Mouse (Mus musculus) frontal cortex, postnatal 25 days (tissue): ENCODE results near the gene Flnb.

Source experiments
- DNase-seq, 2 experiments: peaks; one replicate each; pipeline ENCODE4 v3.0.0; 2022; ENCODE audit warnings: low spot score in 2 of 2

Gene Flnb

DNA sequence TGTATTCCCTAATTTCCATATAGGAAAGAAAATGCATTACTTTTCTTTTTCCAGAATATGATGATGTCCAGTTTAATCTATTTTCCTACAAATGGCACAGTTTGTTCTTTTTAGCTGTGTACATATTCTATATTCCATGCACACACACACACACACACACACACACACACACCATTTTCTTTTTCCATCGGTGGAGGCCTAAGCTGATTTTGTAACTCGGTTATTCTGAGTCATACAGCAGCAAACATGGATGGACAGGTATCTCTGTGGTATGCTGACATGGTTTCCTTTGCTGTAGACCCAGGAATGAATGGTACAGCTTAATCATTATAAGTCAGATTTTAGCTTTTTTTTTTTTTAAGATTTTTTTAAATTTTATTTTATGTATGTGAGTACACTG, 44.5 kb downstream of the Flnb start:
- DNase-seq = no peak

DNA sequence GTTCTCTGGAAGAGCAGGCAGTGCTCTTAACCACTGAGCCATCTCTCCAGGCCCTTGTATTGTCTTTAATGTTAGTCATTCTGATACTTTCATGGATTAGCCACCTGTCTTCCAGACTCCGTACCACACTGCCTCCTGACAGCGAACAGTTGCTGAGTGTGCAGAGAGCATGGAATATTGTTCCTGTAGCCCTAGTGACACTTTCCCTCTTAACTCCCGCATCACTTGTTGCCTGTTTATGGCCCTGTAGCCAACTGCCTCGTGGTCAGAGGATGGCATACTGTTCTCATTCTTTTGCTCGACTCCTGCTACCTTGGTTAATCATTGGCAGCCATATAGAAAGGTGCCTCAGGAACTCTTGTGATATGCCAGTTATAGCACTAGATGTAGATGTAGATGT, 45.4 kb downstream of the Flnb start:
- no peak for DNase-seq

DNA sequence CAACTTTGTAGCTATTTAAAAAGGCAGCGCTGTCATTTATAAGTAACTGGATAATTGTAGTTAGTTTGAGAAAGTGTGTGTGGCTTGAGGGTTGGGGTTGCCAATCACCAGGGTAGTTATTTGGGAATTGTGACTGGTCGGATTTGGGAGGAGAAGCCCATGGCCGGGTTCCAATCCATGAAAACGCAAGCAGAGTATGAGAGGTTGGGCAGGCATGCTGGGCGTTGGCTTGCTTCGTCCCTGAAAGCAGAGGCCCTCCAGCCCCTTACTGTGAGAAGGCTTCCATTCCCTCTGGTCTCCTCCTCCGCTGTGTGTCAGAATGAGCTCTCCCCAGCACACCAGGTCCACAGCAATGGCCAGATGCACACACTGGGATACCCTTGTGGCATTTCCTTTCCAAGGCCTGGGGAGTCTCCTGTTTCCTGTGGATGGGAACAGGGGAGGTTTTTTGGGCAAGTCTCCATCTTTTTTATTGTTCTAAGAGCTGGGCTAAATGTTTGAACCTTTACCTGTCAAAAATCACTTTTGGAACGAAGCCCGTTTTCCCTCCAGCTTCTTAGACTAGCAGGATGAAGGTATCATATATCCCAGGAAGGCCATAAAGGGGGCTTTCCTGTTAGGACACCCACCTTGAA, 46.2 kb downstream of the Flnb start:
- no peak for DNase-seq

DNA sequence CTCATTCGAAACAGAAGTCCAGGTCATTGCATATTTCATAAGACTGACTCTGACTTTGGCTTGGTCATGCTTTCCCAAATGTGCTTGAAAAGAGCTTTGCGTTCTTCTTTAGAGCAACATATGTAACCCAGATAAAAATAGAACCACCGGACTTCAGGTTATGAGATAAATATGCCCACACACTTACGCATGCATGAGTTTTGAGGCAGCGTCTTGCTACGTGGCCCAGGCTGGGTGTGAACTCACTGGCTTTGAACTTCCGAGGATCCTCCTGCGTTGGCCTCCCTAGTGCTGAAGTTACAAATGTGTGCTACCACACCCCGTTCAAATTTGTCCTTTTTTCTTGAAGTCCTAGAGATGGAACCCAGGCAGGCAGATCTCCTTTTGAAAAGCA, 46.7 kb downstream of the Flnb start:
- DNase-seq = no peak

DNA sequence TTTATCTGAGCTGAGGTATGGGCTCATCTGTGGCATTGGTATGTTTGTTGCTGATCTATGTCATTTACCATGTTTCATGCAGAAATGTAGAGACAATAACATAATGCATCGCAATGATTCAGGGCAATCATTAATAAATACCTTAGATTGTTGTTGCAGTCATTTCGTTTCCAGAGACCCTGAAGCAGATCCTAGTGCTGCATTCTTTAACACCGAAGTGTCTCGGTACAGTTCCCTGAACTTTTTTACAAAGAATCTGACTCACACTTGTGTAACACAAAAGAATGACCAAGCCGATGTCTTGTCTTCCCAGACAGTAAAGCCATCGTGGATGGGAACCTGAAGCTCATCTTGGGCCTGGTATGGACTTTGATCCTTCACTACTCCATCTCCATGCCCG, 49.5 kb downstream of the Flnb start:
- no peak for DNase-seq

DNA sequence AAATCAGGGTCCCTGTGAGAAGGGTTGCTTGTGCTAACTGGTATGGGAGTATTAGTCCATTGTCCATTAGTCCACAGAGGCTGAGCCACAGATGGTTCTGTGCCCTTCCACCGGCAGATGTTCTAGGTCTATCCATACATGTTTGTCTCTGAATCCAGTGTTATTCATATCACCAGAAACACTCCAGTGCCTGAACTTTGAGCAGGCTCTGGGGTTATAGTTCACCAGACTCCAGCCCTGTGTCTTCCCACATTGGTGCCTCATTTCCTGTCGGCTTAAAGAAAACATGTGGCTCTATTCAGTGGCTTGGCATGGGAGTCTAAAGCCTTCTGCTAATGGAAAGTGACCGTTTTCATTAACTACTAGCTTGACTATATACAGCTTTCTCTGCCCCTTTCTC, 50.1 kb downstream of the Flnb start:
- DNase-seq = no peak

DNA sequence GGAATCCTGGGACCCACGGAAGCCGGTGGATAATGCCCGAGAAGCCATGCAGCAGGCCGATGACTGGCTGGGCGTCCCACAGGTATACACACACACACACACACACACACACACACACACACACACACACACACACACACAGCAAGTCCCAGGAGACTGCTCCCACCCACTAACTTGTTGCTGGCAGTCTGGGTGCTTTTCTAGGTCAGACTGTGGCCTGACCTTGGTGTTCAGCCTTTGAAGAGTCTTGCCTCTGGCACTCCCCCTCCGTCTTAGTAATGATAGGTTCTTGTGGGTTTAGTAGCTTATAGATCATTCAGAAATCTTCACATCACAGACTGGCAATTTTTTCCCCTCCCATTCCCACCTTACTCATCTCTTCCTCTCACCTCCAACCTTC, 52.0 kb downstream of the Flnb start:
- no peak for DNase-seq

DNA sequence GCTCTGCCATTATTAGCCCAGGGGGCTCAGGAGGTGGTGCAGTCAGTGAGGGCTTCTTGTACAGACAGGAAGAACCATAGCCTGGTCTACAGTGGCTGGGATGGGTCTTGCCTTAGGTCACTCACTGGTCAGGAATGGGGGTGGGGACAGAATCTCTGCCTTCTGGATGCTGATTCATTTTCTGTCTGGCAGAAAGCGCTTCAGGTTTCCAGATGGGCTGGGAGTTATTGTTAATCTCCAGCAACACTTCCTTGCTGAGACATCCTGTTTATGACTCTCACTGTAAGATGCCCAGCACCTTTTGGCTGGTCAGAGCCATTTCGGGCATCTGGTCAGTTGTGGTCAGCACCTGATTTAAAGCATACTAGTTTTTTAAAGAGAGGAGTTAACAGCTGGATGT, 55.8 kb downstream of the Flnb start:
- DNase-seq = no peak

DNA sequence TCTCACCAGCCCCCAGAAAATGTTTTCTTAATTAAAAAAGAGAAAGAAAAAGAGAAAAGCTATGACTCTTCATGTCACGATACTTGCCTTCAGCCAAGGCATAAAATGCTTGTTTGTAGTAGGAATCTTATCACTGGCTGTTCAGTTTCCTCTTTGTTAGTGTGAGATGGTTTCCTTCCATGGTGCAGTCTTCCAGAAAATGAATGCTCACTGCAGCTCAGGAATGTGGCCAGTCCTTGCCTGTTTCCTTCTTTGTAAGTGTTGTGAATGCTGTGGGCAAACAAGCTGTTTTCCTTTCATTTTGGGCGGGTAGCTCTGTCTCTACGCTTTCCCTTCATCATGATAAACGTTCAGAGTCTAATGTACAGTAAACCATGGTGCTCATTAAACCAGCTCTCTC, 56.7 kb downstream of the Flnb start:
- no peak for DNase-seq

DNA sequence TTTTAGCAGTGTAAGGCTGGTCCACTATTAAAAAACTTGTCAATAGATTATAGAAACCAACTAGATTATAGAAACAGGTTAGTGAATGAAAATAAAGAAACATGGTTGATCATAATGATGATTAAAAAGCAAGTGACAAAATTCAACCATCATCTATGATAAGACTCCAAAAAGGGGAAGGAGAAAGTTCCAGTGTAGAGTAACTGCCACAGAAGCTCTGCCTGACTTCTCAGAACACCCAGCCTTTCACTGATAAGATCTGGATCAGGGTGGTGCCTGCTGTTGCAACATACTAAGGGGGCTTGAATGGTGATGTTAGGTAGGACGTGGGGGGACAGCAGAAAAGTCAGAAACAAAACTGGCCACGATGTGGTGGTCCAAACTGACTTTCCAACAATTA, 60.2 kb downstream of the Flnb start:
- DNase-seq = no peak

DNA sequence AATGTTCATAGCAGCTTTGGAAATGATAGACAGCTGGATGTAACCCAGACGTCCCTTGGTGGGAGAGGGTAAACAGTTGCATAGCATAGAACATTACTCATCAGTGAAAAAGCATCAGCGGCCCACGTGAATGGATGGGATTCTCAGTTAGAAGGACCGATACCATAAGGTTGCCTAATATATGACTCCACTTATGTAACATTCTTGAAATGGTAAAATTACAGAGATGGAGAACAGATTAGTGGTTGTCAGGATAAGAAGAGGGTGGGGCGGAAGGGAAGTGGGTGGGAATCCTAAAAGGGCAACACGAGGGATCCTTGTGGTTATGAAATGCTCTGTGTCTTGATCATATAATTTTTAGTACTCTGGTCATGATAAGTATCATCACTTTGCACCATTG, 62.6 kb downstream of the Flnb start:
- DNase-seq = no peak

DNA sequence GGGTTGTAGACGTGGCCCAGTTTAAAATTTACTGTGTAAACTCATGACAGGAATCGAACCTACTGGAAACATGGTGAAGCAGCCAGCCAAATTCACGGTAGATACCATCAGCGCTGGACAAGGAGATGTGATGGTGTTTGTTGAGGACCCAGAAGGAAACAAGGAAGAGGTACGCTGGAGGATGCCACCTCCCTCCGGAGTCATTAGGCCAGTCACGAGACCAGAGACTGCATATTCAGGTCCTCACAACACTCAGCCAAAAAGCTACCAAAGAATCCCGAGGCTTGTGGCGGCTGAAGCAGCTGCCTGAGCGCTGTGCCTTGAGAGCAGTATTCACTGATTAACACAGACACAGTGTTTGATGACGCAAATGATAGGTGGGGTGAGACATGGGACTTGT, 63.8 kb downstream of the Flnb start:
- DNase-seq = no peak

DNA sequence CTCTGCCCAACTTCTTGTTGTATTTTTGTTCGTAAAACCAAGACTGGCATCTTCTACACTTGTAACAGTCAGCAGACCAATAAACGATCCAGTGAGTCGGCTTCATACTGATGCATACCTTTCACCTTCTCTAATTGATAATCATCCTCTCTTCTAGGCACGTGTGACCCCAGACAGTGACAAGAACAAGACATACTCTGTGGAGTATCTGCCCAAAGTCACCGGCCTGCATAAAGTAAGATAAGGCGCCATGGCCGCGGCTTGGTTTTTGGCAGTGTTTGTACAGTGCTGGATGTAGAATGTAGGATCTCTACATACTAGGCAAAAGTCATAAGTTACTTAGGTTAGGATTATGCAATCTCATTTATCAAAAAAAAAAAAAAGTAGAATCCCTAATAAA, 64.3 kb downstream of the Flnb start:
- DNase-seq = no peak

DNA sequence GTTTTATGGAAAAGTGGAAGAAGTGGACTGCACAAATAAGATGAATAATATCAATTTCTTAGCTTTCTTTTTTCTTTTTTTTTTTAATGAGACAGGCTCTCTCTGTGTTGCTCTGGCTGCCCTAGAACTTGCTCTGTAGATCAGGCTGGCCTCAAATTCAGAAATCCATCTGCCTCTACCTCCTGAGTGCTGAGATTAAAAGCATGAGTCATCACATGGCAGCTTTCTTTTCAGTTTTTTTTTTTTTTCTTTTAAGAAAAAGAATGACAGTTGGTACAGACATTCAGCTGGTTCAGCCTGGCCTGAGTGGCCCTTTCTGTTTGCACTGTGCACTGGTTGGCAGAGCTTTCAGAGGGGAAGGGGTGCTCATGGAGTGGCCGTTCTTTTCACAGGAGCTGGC, 66.4 kb downstream of the Flnb start:
- no peak for DNase-seq

DNA sequence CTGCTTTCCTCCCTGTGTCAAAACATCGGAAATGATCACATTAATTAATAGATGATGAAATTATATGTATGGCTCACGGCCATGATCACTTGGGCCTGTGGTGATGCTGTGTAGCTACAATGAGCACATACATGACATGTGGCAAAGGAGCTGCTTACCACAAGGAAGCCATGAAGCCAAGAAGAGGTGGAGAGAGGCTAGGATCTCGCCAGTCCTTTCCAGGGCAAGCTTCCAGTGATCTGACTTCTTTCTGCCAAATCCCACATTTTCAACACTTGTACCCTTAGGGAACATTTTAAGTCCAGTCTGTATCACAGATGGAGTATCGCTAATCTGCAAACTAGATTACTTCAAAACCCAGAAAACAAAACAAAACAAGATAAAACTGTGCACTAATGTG, 67.1 kb downstream of the Flnb start:
- no peak for DNase-seq

DNA sequence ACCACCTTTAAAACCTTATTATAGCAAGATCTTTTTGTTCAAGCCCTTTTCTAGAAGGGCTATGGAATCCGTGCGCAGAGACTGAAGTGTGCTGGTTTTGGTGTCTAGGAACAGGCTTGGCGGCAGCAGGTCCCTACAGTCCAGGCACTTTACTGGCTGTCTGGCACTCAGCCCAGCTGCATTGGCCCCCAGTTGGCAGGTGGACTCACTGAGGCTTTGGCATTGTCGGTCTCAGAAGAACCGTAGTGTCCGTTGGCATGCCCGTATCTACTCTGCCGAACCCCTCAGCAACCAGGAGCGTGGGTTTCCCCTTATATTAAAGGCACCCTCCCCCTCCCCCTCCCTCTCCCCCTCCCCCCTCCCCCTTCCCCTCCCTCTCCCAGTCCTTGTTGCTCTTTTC, 67.8 kb downstream of the Flnb start:
- DNase-seq = no peak

DNA sequence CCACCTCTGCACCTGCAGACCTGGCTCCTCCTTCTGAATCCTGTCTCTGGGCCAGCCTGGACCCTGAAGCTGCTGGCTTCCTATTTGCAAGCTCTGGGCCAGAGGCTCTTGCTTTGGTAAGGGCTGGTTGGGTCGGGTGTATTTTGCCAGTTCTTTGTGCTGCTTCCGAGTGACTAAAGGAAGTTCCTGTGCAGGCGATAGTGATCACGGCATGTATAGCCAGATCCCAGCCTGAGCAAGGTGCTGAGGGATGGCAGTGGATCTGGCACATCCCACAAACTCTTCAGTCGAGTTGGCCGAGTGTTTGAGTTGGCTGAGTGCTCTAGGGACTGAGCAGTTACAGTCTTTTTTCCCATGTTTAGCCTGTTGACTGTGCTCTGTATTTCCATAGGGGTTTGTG, 68.3 kb downstream of the Flnb start:
- DNase-seq = no peak

DNA sequence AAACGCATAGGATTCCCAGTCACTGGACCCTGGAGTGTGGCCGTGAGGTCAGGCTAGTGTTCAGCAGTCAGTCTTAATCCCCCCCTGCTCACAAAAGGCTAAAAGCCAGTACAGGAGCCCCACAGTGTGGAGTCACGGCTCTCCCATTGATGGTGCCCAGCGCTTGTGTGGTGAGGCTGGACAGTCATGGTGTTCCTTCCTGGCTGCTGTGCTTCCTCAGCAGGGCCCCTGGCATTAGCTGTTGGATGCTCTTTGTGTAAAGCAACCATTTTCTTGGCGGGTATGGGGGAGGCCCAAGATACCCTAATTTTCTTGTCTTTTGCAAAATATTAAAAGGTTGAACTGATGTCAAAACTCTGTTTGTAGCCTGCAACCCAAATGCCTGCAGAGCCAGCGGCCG, 69.4 kb downstream of the Flnb start:
- DNase-seq = no peak

DNA sequence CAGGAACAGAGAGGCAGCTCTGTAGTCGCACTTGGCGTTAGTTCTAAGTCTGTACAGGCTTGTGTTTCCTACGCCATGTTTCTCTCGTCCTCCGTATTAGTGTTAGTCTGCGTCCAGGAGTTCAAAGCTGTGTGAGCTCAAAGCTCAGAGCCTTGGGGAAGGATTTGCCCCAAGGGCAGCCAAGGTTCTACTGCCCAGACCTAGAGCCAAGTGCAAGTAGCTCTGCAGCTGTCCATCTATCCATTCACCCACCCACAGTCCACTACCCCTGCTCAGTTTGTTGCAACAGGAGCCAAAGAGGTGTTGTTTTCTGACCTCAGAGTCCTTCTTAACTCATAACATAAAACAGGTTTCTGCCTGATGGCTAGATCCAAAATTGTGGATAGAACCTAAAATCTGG, 70.5 kb downstream of the Flnb start:
- DNase-seq = no peak

DNA sequence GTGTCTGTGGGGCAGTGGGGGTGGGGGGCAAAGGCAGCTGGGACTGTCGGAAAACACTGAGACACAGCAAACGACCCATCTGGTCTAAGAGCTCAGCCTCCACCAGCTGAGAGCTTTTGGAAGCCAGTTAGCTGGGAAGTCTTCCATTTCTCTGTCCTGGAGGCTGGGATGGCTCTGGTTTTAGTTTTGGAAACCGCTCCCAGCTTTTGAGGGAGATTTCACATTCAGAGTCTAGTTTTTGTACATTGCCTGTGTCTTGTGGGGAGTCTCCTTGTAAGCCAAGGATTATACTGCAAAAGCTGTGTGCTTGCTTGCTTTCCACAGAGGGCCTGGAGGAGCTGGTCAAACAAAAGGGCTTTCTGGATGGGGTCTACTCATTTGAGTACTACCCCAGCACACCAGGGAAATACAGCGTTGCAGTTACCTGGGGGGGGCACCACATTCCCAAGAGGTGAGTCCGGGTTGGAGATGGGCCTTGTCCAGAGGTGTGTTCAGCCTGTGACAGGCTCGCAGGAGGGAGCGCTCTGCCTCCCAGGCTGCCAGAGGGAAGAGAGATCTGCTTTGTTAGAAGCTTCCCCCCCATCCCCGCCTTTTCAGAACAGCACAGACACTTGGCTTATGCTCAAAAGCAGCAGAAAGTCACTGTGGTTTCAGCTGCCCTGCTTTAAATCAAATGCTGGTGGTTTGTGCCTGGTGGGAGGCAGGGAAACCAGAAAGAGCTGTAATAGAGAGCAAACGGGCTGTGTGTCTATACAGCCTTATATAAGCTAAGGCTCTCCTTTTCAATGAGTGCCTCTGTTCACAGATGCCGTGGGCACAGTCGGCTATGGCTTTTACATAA, 71.3 kb downstream of the Flnb start:
- DNase-seq = peak in 1 of 2 experiments; percentile 50

DNA sequence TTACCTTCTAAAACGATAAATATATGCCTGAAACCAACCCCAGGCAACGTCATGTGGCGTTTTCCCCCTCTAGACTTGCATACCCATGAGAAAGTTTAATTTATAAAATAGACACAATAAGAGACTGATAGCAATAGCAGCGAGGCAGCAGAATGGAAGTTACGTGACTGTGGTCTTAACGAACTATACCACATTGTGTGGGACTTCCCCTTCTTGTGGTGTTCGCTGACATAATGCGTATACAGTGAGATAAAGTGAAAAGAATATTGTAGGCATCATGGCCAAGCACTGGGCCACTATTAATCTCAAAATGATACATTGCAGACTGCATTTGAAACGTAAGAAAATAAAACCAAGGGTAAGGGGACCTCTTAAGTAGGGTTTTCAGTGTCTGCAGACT, 72.1 kb downstream of the Flnb start:
- no peak for DNase-seq

DNA sequence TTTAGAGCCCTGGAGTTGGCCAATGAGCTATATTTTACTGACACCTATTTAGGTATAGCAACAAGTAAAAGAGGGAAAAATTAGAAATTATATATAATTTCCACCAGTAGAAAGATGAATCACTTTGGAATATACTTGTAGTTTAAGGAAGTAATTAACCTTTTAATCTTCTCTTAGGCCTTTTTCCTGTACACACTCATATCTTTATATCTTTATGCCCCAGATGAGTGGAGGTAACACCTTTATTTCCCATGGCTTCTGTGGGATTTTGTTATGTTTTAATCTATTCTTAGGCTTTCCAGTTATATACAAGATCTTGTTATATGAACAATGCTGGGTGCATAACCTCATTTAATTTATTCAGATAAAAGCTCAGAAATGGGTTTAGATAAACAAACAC, 73.6 kb downstream of the Flnb start:
- DNase-seq = no peak

DNA sequence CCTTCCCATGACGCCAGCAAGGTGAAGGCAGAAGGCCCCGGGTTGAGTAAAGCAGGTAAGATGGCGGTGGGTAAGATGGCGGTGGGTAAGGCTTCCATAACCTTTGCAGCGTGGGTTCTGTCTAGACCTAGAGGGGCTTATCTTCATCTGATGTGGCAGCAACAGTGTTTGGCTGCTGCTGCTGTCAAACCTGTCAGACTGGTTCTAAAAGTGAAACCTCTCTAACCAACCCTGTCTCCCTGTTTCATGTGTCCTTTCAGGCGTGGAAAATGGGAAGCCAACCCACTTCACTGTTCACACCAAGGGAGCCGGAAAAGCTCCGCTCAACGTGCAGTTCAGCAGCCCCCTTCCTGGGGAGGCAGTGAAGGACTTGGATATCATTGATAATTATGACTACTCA, 78.4 kb downstream of the Flnb start:
- DNase-seq = no peak

DNA sequence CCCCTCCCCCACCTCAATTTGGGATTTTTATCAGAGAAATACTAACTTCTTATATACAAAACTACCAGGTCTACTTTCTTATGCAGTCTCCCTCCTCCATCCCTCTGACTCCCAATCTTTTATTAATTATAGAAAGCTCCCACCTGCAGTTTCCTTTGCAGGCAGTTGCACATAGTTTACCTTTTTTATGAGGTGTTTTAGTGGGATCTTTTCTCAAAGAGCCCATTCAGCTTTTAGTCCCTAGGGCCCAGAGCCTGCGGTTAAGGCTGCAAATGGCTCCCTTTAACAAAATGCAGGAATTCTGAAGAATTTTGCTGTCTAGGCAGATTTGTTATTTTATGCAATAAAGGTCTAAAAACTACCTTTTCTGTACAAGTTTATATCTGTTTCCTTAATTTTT, 78.9 kb downstream of the Flnb start:
- DNase-seq = no peak
